Mouse (Mus musculus): ENCODE results near the gene Asxl1. TPM values are rescaled to one million over a fixed set of nuclear protein-coding genes. Genes with fewer than 3 reads are reported as not detected.

Asxl1 gene
- polyA plus RNA-seq, 1 experiment from 2014 or later, result 23.7 TPM

DNA sequence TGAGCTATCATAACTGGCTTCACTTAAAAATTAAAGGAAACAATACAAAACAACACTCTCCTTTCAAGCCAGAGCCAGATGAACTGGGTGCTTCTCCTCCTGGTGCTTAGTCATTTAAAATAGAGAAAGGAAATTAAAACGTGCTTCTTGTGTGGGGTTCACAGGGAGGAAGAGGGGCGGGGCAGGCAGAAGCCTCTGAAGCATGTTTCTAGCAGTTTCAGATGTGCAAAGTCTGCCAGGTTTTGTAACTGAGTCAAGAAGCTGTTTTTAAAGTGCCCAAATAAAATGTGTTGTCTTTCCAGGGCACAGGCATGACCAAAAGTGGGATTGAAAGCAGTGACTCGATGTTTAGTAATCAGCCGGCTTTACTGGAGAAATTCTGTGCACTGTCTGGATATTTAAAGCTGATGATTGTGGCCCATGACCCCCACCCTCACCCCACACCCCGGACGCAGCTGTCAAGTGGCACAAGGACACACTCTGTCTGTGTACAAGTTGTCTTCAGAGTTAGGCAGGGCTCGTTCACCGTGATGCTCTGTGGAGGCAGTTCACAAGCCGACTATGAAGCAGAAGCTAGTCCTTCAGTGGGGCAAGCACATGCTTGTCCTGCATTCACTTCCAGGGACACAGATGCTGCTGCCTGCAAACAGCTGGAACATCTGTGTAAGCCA is 19.8 kb upstream of the Asxl1 start:
- Histone ChIP-seq H3K36me3 (peaks cover 79% of the 10 kb centered on the region), H3K4me3 (no peak overlapping the region), H3K4me2 (replicated peaks) (no peak overlapping the region), H3K9me3 (replicated peaks) (no peaks in the 10 kb centered on the region), H3K27ac (no peak overlapping the region), H3K9ac (no peak overlapping the region), H3K27me3 (no peaks in the 10 kb centered on the region), H3K4me1 (no peaks in the 10 kb centered on the region)
- 90% methylated on average over 9 of the region's 9 CpGs for WGBS
- ATAC-seq (ENCODE audit: low FRiP score), result no peak

GRCm38 (mm10) chr2:153332271-153332670 is 13.4 kb upstream of the Asxl1 start:
- peaks cover 45% of the 10 kb centered on the region for H3K36me3 ChIP-seq

GRCm38 (mm10) chr2:153332981-153333380 is 12.6 kb upstream of the Asxl1 start:
- Histone ChIP-seq H3K9me3 (replicated peaks) (no peaks in the 10 kb centered on the region), H3K4me2 (replicated peaks) (no peak overlapping the region), H3K27ac (no peak overlapping the region), H3K27me3 (no peaks in the 10 kb centered on the region), H3K4me3 (no peak overlapping the region), H3K9ac (no peak overlapping the region), H3K36me3 (peaks cover 42% of the 10 kb centered on the region), H3K4me1 (no peaks in the 10 kb centered on the region)
- ATAC-seq (ENCODE audit: low FRiP score), result no peak
- WGBS, result 93% methylated on average over 3 of the region's 3 CpGs

More at GRCm38 (mm10) chr2:153332271-153332670, 13.4 kb upstream of the Asxl1 start:
- H3K4me2 ChIP-seq (replicated peaks), result no peak overlapping the region
- H3K4me3 ChIP-seq, result no peak overlapping the region
- ATAC-seq (ENCODE audit: low FRiP score), result no peak
- no peaks in the 10 kb centered on the region for H3K9me3 ChIP-seq (replicated peaks)
- no peak overlapping the region for H3K9ac ChIP-seq
- 93% methylated on average over 5 of the region's 5 CpGs for WGBS
- H3K4me1 ChIP-seq, result no peaks in the 10 kb centered on the region
- H3K27ac ChIP-seq, result no peak overlapping the region
- no peaks in the 10 kb centered on the region for H3K27me3 ChIP-seq

DNA sequence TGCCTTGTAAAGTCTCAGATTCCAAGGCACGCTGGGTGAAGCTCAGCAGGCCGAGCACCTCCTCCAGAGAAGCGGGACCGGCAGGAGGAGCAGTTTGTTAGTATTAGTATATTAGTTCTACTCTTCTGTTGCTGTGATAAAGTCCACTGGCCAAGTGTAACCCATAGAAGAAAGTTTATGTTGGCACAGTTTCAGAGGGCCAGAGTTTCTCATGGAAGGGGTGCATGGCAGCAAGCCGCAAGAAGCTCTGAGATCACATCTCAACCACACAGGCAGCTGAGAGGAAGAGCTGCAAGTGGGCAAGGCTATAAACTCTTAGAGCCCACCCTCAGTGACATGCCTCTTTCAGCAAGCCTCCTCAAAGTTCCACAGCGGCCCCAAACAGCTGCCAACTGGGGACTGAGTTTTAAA is 11.8 kb upstream of the Asxl1 start:
- H3K9me3 ChIP-seq (replicated peaks), result no peaks in the 10 kb centered on the region
- 79% methylated on average over 6 of the region's 6 CpGs for WGBS
- no peak for ATAC-seq (ENCODE audit: low FRiP score)

DNA sequence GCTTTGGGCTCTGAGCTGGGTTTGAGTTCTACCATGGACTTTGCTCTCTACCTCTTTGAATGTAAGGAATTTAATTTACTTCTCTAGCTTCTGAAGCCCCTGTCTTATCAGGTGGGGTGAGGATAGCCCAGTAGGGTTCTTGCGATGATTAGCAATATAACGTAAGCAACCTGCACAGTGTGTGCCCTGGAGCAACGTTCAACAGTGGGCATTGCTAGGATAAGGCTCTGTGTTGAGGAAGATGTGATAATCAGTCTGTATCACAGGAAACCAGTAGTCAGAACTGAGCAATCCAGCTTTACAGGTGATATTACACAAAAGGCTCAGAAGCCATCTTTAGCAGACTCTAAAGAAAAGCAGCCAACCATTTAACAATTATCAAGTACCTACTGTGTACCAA is 11.3 kb upstream of the Asxl1 start:
- Histone ChIP-seq H3K9me3 (replicated peaks) (no peaks in the 10 kb centered on the region), H3K36me3 (peaks cover 34% of the 10 kb centered on the region), H3K4me2 (replicated peaks) (no peak overlapping the region), H3K4me3 (no peak overlapping the region), H3K27me3 (no peaks in the 10 kb centered on the region), H3K27ac (no peak overlapping the region), H3K4me1 (no peaks in the 10 kb centered on the region), H3K9ac (no peak overlapping the region)
- 86% methylated on average over 3 of the region's 3 CpGs for WGBS
- ATAC-seq (ENCODE audit: low FRiP score), result no peak

More for the DNA sequence above, 11.8 kb upstream of the Asxl1 start:
- Histone ChIP-seq H3K9ac (no peak overlapping the region), H3K27ac (no peak overlapping the region), H3K4me2 (replicated peaks) (no peak overlapping the region), H3K4me1 (no peaks in the 10 kb centered on the region), H3K36me3 (peaks cover 36% of the 10 kb centered on the region), H3K4me3 (no peak overlapping the region), H3K27me3 (no peaks in the 10 kb centered on the region)

- H3K9ac ChIP-seq, result no peak overlapping the region
- no peaks in the 10 kb centered on the region for H3K9me3 ChIP-seq (replicated peaks)
- H3K4me2 ChIP-seq (replicated peaks), result no peak overlapping the region
- no peak for ATAC-seq (ENCODE audit: low FRiP score)
- no peaks in the 10 kb centered on the region for H3K27me3 ChIP-seq
- no peak overlapping the region for H3K27ac ChIP-seq
- H3K36me3 ChIP-seq, result peaks cover 16% of the 10 kb centered on the region
- WGBS, result 84% methylated on average over 2 of the region's 2 CpGs
- H3K4me1 ChIP-seq, result no peaks in the 10 kb centered on the region
- no peak overlapping the region for H3K4me3 ChIP-seq
Observed at GRCm38 (mm10) chr2:153336117-153336516, 9.5 kb upstream of the Asxl1 start.

GRCm38 (mm10) chr2:153338361-153339350 is 7.0 kb upstream of the Asxl1 start:
- Histone ChIP-seq H3K4me2 (replicated peaks) (no peak overlapping the region), H3K4me3 (no peak overlapping the region), H3K27me3 (no peaks in the 10 kb centered on the region), H3K4me1 (no peaks in the 10 kb centered on the region), H3K27ac (no peak overlapping the region), H3K9ac (no peak overlapping the region), H3K9me3 (replicated peaks) (no peaks in the 10 kb centered on the region), H3K36me3 (no peaks in the 10 kb centered on the region)
- WGBS, result 91% methylated on average over 9 of the region's 9 CpGs
- no peak for ATAC-seq (ENCODE audit: low FRiP score)

GRCm38 (mm10) chr2:153342166-153342565 is 3.5 kb upstream of the Asxl1 start:
- Histone ChIP-seq H3K9me3 (replicated peaks) (no peaks in the 10 kb centered on the region), H3K36me3 (no peaks in the 10 kb centered on the region), H3K4me1 (peaks cover 10% of the 10 kb centered on the region), H3K9ac (no peak overlapping the region), H3K27ac (no peak overlapping the region), H3K27me3 (no peaks in the 10 kb centered on the region), H3K4me2 (replicated peaks) (no peak overlapping the region), H3K4me3 (no peak overlapping the region)
- 95% methylated on average over 6 of the region's 6 CpGs for WGBS
- ATAC-seq (ENCODE audit: low FRiP score), result no peak

GRCm38 (mm10) chr2:153342602-153343001 is 3.0 kb upstream of the Asxl1 start:
- ATAC-seq (ENCODE audit: low FRiP score), result no peak
- Histone ChIP-seq H3K4me1 (peaks cover 14% of the 10 kb centered on the region), H3K27me3 (no peaks in the 10 kb centered on the region), H3K9me3 (replicated peaks) (no peaks in the 10 kb centered on the region), H3K36me3 (no peaks in the 10 kb centered on the region), H3K4me2 (replicated peaks) (no peak overlapping the region), H3K4me3 (no peak overlapping the region), H3K27ac (no peak overlapping the region), H3K9ac (no peak overlapping the region)
- 82% methylated on average over 3 of the region's 3 CpGs for WGBS

DNA sequence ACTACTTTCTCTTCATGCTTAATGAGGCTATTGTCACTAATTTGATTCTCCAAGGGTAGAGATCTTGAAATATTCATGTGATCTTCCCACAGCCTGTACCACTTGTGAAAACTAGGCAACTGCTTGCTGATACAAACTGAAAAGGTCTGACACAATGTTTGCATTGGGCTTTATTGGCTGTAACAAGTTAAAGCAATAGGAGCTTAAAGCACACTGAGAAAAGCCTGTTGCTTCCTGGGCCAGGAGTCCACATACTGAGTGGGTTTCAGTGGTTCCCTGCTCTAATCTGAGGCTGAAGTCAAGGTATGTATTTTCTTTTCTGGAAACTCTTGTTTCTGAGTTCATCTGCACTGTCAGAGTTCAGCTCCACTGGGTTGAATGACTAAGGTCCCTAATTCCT is 2.4 kb upstream of the Asxl1 start:
- Histone ChIP-seq H3K4me1 (peaks cover 19% of the 10 kb centered on the region), H3K27me3 (no peaks in the 10 kb centered on the region), H3K9ac (no peak overlapping the region), H3K36me3 (no peaks in the 10 kb centered on the region), H3K4me2 (replicated peaks) (no peak overlapping the region), H3K27ac (no peak overlapping the region), H3K9me3 (replicated peaks) (no peaks in the 10 kb centered on the region), H3K4me3 (no peak overlapping the region)
- no peak for ATAC-seq (ENCODE audit: low FRiP score)

GRCm38 (mm10) chr2:153345071-153345453 is 567 bp upstream of the Asxl1 start:
- peak overlapping the region; percentile 66 for H3K4me2 ChIP-seq (replicated peaks)
- ATAC-seq (ENCODE audit: low FRiP score), result no peak
- peaks cover 30% of the 10 kb centered on the region for H3K4me1 ChIP-seq
- 10% methylated on average over 11 of the region's 11 CpGs for WGBS
- no peaks in the 10 kb centered on the region for H3K9me3 ChIP-seq (replicated peaks)
- no peaks in the 10 kb centered on the region for H3K36me3 ChIP-seq
- no peaks in the 10 kb centered on the region for H3K27me3 ChIP-seq
- peak overlapping the region; percentile 83 for H3K27ac ChIP-seq
- H3K4me3 ChIP-seq, result peak overlapping the region; percentile 93
- peak overlapping the region; percentile 68 for H3K9ac ChIP-seq

- peak overlapping the region; percentile 93 for H3K4me3 ChIP-seq
- H3K4me1 ChIP-seq, result peaks cover 37% of the 10 kb centered on the region
Observed at GRCm38 (mm10) chr2:153346221-153347182, 873 bp downstream of the Asxl1 start.

More at GRCm38 (mm10) chr2:153346221-153347182, 873 bp downstream of the Asxl1 start:
- H3K27me3 ChIP-seq, result no peaks in the 10 kb centered on the region
- peak; percentile 35 for ATAC-seq (ENCODE audit: low FRiP score)
- under 1% methylated on average over 56 of the region's 76 CpGs for WGBS
- H3K27ac ChIP-seq, result peak overlapping the region; percentile 96
- H3K9ac ChIP-seq, result peak overlapping the region; percentile 96
- H3K36me3 ChIP-seq, result no peaks in the 10 kb centered on the region
- H3K4me2 ChIP-seq (replicated peaks), result peak overlapping the region; percentile 72
- H3K9me3 ChIP-seq (replicated peaks), result no peaks in the 10 kb centered on the region
